Mouse (Mus musculus) small intestine, adult 2 months (tissue): ENCODE data around the gene Usp34.

ENCODE experiments used
- CTCF ChIP-seq: fragments of 200-500 bp; IDR thresholded peaks from 2 replicates; pipeline ENCODE4 v1.5.1; 2012; ENCODE audit warnings: low read depth, mild to moderate bottlenecking, control low read depth, inconsistent platforms, low read length, moderate library complexity, mixed read lengths; ENCODE audit not compliant: insufficient replicate concordance, insufficient read length; ENCODE audit errors: extremely low read depth
- POLR2A ChIP-seq: fragments of 200-500 bp; IDR thresholded peaks from 2 replicates; pipeline ENCODE4 v1.6.1; 2012; ENCODE audit warnings: low read depth, mild to moderate bottlenecking, control low read depth, inconsistent platforms, low read length, moderate library complexity

- TF ChIP-seq POLR2A (no peak), CTCF (no peak)
Measured at GRCm38 (mm10) chr11:23430013-23430412, 123.3 kb downstream of the Usp34 start.
